ENCODE assay signal across 15 mouse cellular contexts in the genomic region with DNA sequence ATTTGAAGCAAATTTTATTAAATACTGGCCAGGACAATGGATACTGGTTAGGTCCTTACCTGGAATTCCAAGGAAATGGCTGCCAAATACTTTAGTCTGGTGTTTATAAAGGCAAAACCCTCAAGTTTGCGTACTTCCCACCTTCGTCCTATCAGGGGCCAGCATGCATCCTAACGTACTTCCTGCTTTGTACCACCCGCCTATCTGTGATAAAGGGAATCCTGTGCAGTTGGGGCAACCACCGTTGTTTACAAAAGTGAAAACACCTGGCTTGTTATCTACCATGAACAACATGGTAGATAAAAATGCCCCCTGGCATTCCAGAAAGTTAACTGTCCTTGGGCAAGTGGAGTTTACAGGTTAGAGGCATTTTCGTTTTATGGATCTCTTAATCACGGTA.
"Had no signal": no experiment of that assay in that cellular context is flagged by ENCODE, and none has a peak within 500 bp of the region (broad histone marks: within the 10 kb centered on the region; RNA-seq: fewer than 3 reads in every experiment).

No protein-coding gene starts in this region.

- H3K27ac ChIP-seq: macrophage; midbrain, embryonic 13.5 days; midbrain, embryonic 15.5 days; neural tube, embryonic 12.5 days; stomach, embryonic 15.5 days; stomach, postnatal 0 days had no signal

- ATAC-seq: midbrain, embryonic 13.5 days; midbrain, embryonic 15.5 days had no signal

- H3K9ac ChIP-seq: lung, embryonic 14.5 days; midbrain, embryonic 13.5 days; midbrain, embryonic 15.5 days; neural tube, embryonic 12.5 days; stomach, embryonic 15.5 days had no signal

- H3K4me3 ChIP-seq: megakaryocyte, embryonic 14.5 days; midbrain, embryonic 13.5 days; midbrain, embryonic 15.5 days; neural tube, embryonic 12.5 days; stomach, embryonic 15.5 days had no signal

- H3K4me2 ChIP-seq: lung, embryonic 14.5 days; midbrain, embryonic 11.5 days; midbrain, embryonic 13.5 days; midbrain, embryonic 15.5 days; neural tube, embryonic 12.5 days; stomach, embryonic 15.5 days had no signal

- H3K4me1 ChIP-seq: megakaryocyte, embryonic 14.5 days; midbrain, embryonic 13.5 days; midbrain, embryonic 15.5 days; neural tube, embryonic 12.5 days; stomach, embryonic 15.5 days had no signal

- DNase-seq: lung, adult 18-20 months; lung, postnatal 10 days; right cerebral cortex, postnatal 14 days; thymus, adult 2 months; thymus, postnatal 14 days; thymus, postnatal 36 days had no signal

- H3K27me3 ChIP-seq: midbrain, embryonic 13.5 days; midbrain, embryonic 15.5 days; neural tube, embryonic 12.5 days; stomach, embryonic 15.5 days had no signal

- H3K36me3 ChIP-seq: midbrain, embryonic 13.5 days; midbrain, embryonic 15.5 days; neural tube, embryonic 12.5 days; stomach, embryonic 15.5 days had no signal

- H3K9me3 ChIP-seq: midbrain, embryonic 13.5 days; midbrain, embryonic 15.5 days; neural tube, embryonic 12.5 days; stomach, embryonic 15.5 days had no signal
